Mouse (Mus musculus): ENCODE data around the gene Hoxc8.

The Hoxc8 gene

DNA sequence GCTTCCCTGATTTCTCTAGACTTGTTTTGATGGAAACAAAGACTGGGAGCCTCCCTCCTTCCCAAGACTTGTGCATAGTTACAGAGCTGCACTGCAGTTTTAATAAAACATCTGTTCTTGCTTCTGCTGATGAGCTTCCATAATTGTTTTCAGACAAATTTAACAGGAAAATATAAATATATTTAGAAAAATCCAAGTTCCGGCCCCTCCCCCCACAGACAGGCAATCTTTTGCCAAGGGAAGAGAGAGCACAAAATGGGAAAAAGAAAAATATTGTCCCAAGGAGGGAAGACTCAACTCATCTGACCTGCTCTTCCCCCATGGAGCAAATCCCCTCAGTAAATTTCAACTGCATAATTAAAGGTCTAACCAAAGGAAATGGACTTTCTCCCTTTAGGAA is 15.9 kb downstream of the Hoxc8 start:
- no peak for DNase-seq (ENCODE audit: low read depth, low spot score)

DNA sequence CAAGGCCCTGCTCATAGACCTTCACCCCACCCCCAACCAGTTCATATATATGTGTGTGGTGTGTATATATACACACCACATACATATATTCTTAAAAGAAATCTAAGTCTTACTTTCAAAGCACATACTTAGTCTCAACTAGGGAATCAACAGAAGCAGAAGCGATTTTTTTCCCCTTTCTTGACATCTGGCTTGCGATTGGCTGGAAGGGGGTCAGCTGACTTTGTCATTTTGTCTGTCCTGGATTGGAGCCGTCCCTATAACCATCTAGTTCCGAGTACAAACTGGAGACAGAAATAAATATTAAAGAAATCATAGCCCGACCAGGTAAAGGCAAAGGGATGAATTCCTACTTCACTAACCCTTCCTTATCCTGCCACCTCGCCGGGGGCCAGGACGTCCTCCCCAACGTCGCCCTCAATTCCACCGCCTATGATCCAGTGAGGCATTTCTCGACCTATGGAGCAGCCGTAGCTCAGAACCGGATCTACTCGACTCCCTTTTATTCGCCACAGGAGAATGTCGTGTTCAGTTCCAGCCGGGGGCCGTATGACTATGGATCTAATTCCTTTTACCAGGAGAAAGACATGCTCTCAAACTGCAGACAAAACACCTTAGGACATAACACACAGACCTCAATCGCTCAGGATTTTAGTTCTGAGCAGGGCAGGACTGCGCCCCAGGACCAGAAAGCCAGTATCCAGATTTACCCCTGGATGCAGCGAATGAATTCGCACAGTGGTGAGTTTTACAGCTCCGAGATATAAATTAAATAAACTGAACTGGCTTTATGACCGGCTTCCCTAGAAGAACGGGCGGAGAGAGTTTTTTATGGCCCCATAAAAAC is 19.1 kb downstream of the Hoxc8 start:
- DNase-seq (ENCODE audit: low read depth, low spot score): no peak

DNA sequence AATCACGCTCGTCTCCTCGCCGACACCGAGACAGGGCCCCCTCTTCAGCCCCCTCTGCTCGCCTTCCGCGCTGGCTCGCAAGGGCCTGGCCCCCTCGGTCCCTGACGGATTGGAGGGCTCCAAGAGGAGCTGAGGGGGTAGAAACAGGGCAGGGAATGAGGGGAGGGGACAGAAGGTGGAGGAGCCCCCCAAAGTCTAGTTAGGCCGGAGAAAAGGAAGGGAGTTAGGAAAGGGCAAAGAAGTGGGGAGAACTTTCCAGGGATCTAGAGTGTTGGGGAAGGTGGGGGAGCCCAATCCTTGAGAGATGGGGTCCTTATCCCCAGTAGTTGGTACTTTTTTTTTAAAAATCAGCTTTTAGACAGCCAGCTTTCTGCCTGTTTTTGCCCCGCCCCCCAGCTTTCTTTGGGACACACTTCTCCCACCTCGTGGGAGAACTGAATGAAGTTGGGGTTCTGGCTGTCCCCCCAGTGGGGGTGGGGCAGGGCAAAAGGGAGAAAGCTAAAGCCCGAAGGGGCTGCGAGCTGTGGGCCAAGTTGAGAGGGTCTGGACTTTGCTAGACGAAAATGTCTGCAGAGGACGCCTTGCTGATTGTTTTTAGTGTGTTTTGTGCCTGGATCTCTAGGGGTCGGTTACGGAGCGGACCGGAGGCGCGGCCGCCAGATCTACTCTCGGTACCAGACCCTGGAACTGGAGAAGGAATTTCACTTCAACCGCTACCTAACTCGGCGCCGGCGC is 19.9 kb downstream of the Hoxc8 start:
- DNase-seq (ENCODE audit: low read depth, low spot score): no peak

GRCm38 (mm10) chr15:103010847-103011555 is 20.6 kb downstream of the Hoxc8 start:
- no peak for DNase-seq (ENCODE audit: low read depth, low spot score)

GRCm38 (mm10) chr15:103011928-103012486 is 21.6 kb downstream of the Hoxc8 start:
- no peak for DNase-seq (ENCODE audit: low read depth, low spot score)

DNA sequence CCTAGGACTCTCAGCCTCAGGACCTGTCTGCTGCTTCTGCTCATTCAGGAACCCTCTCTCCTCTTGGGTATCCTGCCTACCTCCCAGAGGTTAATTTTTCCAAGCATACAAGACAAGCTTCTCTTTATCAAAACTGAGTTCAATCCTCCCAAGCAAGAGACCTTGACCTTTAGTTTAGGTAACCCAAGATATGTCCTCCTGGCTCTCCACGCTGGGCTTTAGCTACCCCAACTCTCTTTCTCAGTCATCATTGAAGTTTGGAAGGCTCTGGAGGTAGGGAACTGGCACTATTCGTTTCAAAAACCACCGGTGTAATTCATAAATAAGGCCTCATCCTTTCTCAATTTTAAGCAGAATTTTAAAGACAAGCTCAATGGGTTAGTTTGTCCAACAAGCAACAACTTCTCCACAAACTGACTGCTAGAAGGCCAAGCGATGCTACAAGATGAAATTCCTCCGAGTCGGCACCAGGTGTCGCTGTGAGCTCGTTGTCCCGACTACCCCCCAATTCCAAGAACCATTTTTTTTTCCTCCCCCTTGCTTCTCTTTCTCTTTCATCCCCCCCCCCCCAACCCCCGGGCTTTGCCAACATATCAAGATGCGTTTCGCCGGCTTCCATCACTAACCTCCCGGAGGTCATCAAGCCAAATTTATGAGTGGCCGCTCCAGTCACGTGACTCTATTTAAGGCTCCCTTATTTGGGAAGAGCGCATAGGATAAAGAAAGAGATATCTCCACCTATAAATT is 23.0 kb downstream of the Hoxc8 start:
- DNase-seq (ENCODE audit: low read depth, low spot score): no peak

GRCm38 (mm10) chr15:103014166-103015008 is 24.0 kb downstream of the Hoxc8 start:
- DNase-seq (ENCODE audit: low read depth, low spot score): no peak

- DNase-seq (ENCODE audit: low read depth, low spot score): no peak
Observed at GRCm38 (mm10) chr15:103015009-103015399, 24.6 kb downstream of the Hoxc8 start.

DNA sequence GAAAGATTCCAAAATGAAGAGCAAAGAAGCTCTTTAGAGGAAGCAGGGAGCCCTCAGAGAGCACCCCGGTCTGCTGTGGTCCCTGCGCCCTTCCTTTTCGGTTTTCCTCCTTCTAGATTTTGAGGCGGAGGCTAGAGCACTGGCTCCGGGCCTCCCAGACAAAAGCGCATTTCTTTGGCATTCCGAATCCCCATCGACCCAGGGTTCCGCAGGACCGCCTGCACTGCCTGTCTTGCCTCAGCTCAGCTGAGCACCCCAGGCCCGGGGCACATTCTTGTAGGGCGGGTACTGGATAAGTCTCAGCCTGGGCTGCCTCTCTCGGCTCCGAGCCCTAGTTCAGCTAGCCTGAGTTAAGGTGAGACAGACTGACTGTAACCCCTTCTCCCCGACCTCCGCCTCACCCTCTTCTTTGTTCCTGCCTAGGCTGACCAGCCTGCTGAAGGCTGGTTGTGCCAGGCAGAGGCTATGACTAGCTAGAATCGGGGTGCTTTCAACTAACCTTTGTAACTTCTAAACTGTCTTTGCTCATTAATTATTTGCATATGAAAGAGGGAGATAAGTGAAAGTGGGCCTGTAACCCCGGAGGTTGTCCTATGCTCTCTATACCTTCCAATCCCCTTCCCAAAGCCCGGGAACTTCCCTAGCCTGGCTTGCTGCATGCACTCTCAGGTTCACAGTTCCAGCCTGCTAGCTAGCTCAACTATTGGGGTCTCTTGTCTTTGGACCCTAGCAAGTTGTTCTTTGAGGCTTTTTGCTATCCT is 25.2 kb downstream of the Hoxc8 start:
- no peak for DNase-seq (ENCODE audit: low read depth, low spot score)

DNA sequence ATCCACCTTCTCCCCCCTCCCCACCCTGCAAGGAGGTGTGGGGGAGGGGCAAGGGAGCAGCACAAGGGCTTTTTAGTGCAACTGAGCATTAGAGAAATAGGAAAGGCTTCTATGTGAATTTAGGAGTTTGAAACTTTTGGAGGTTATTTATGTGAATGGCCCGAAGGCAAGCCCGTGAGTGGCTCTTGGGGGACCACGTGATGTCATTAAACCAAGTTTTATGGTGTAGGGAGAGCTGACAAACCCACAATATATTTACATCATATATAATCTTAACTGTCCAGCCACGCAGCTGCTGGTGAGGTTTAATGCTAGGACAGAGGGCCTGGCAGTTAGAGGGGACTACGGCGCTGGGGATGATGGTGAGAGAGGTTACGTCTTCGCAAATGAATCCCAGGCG is 28.2 kb downstream of the Hoxc8 start, which contains the start of gene Hoxc4:
Hoxc4 (plus strand) TSS at position 299 of the 400 bp plus-strand sequence.
- no peak for DNase-seq (ENCODE audit: low read depth, low spot score)

- no peak for DNase-seq (ENCODE audit: low read depth, low spot score)
Observed at GRCm38 (mm10) chr15:103020899-103021418, 30.6 kb downstream of the Hoxc8 start.

GRCm38 (mm10) chr15:103021544-103021943 is 31.1 kb downstream of the Hoxc8 start:
- no peak for DNase-seq (ENCODE audit: low read depth, low spot score)

DNA sequence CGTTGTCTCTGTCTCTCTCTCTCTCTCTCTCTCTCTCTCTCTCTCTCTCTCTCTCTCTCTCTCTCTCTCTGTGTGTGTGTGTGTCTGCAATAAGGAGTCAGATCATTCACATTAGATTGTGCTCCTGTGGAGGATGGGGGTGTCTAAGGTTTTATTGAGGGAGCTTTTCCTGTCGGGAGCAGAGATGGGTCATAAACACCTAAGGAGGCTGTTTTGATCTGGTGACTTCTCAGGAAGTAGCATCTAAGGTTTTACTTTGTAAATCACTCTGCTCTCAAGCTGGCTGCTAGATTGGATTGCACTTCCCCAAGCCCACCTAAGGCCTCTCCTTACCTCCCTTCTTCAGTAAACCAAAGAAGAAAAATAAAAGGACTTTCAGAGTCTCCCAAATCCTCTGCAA is 33.7 kb downstream of the Hoxc8 start:
- DNase-seq (ENCODE audit: low read depth, low spot score): no peak

DNA sequence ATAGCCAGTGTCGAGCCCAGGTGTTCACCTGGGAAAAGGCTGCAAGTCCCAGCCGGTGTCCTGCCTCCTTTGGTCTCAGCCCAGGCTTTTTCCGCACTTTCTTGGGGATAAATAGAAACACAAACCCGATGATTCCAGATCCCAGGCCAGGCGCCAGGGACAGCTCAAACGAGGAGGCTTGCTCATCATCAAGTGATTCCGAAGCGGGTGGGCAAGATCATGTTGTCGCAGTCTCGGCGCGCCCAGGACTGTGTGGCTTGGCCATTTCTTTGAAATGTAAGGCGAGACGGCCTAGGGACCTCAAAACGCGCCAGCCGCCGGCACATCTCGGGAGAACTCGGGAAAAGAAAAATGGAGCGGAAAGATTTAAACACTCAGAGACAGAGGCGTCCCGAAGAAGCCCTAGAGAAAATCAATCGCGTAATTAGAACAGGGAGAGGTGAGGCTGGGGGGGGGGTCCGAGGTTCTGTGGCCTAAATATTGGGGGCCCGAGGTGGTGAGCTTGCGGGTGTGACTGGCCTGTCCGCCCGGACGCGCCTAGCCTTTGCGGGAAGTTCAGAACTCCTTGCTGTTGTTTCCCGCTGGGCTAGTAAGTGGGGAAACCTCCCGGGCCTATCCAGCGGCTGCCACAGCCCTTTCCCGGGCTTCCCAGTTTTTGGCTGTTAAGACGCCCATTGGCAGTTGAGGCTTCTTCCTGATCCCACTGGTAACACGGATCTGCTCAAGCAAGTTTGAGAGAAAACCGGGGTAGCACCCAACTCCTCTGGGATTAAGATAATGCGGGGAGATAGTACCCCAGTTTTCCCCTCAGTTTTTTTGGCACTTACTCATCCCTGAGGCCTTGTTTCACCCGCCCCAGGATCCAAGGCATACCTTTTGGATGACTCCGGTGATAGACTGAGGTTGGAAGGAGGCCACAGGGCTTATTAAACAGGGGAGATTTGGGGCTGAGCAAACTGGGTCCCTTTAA is 37.1 kb downstream of the Hoxc8 start:
- DNase-seq (ENCODE audit: low read depth, low spot score): no peak

- DNase-seq (ENCODE audit: low read depth, low spot score): no peak
Observed at GRCm38 (mm10) chr15:103028916-103029512, 38.6 kb downstream of the Hoxc8 start.

DNA sequence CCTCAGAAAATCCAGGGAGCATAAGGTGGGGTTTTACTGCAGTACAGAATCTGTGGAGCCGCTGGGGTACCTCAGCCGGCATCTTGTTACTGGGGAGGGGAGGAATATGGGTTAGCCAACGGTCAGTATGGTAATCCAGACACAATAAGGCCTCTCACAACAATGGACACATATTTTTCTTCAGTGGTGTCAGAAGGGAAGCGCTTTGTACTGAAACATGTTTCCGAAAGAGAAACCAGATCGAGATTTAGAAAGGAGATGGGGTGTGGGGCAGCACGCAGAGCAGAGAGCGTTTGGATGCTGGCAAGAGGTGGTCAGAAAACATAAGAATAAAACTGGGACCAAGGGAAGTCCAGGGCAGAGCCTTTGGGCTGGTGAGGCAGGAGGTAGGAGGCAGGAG is 39.7 kb downstream of the Hoxc8 start:
- no peak for DNase-seq (ENCODE audit: low read depth, low spot score)

GRCm38 (mm10) chr15:103032167-103032566 is 41.8 kb downstream of the Hoxc8 start:
- DNase-seq (ENCODE audit: low read depth, low spot score): no peak
